26 mouse cellular contexts compared by ENCODE assay signal in the genomic region with DNA sequence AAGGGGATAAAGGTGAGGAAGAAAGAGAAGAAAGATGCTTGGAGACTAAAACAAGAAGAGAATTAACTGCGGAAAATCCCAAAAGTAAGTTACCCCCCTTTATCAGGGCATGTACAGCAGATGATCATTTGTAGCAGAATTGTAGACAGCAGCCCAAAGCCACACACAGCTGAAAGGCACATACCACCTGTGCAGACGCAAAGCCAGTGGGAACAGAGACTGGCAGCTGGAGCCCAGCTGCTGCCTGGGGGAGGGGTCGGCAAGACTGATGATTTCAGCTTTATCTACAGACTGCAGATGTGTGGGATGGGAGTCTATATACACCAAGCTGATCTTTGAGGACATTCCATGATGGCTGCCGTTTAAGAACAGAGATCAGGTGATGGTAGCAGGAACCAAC. TPM values are rescaled to one million over a fixed set of nuclear protein-coding genes. Genes with fewer than 3 reads are reported as not detected.
DNase-seq lines count a peak whose midpoint lies in the region; TF ChIP-seq lines count a peak whose summit lies in the region.
"Had no signal": no experiment of that assay in that cellular context is flagged by ENCODE, and none has a peak within 500 bp of the region (broad histone marks: within the 10 kb centered on the region; RNA-seq: fewer than 3 reads in every experiment).

No protein-coding gene starts in this region.

- DNase-seq in embryo, embryonic 11.5 days (ENCODE audit: low read depth, low spot score), result peak; percentile 5
- no peak for DNase-seq in embryo, embryonic 9.5 days (ENCODE audit: extremely low spot score)
- DNase-seq in thymus, adult 2 months, result peak; percentile 3
- no peak for DNase-seq in thymus, postnatal 10 days (ENCODE audit: low spot score in 2 of 2)
- DNase-seq in embryonic facial prominence, embryonic 10.5 days (ENCODE audit: low spot score), result peak; percentile 27
- no peak for DNase-seq in left cerebral cortex, postnatal 10 days (ENCODE audit: extremely low spot score in 1 of 2, low spot score in 2 of 2)
- DNase-seq: adrenal gland, adult 2 months; adrenal gland, postnatal 36 days; B cell, adult 2 months; cerebellum, adult 9-10 months; heart, postnatal 10 days; kidney, postnatal 14 days; liver, embryonic 13.5 days; lung, adult 18-20 months; lung, postnatal 4 days; right cerebral cortex, postnatal 25 days had no signal

- no peaks in the 10 kb centered on the region; the same call in 1 of the 2 replicates for H3K27me3 ChIP-seq in thymus, adult 2 months (ENCODE audit: control insufficient read depth, insufficient read depth, low read length)
- peaks cover 45% of the 10 kb centered on the region for H3K27me3 ChIP-seq in embryonic facial prominence, embryonic 10.5 days (replicated peaks; ENCODE audit: low read depth, poor library complexity, severe bottlenecking)
- no peaks in the 10 kb centered on the region for H3K27me3 ChIP-seq in myocyte (ENCODE audit: control insufficient read depth, insufficient read depth, insufficient read length)
- H3K27me3 ChIP-seq: forebrain, embryonic 15.5 days had no signal

- no peak overlapping the region for H3ac ChIP-seq in myocyte (ENCODE audit: control insufficient read depth, insufficient read length)

- WGBS in thymus, adult 2 months, result 49% methylated on average over 4 of the region's 4 CpGs
- 71% methylated on average over 4 of the region's 4 CpGs for WGBS in embryonic facial prominence, embryonic 10.5 days

- TF ChIP-seq POLR2A in thymus, adult 2 months (IDR thresholded peaks at IDR 0.05; ENCODE audit: control insufficient read depth, extremely low read depth, insufficient read depth, low read length, poor library complexity), result no peak
- TF ChIP-seq POLR2A in myocyte (IDR thresholded peaks at IDR 0.05; ENCODE audit: insufficient read length, low read depth), result no peak

- intact Hi-C loops in left cerebral cortex, postnatal 10 days (cut with DNase I), result no loop called here

- H3K4me2 ChIP-seq in myocyte (ENCODE audit: low read depth), result no peak overlapping the region
- H3K4me2 ChIP-seq: embryonic facial prominence, embryonic 12.5 days; heart, embryonic 13.5 days; limb, embryonic 15.5 days; liver, embryonic 13.5 days; midbrain, embryonic 13.5 days; stomach, embryonic 15.5 days had no signal

- H3K27ac ChIP-seq in thymus, adult 2 months (ENCODE audit: control insufficient read depth, insufficient read depth, low read length), result no peak overlapping the region
- no peak overlapping the region for H3K27ac ChIP-seq in embryonic facial prominence, embryonic 10.5 days (replicated peaks)
- H3K27ac ChIP-seq: embryonic facial prominence, embryonic 12.5 days; forebrain, embryonic 10.5 days; forebrain, embryonic 15.5 days; heart, embryonic 13.5 days; limb, embryonic 10.5 days; limb, embryonic 15.5 days; liver, embryonic 13.5 days; midbrain, embryonic 13.5 days; stomach, embryonic 15.5 days had no signal

- H3K36me3 ChIP-seq in thymus, adult 2 months (ENCODE audit: control insufficient read depth, insufficient read depth, low read length), result no peaks in the 10 kb centered on the region
- H3K36me3 ChIP-seq in embryonic facial prominence, embryonic 10.5 days (replicated peaks), result no peaks in the 10 kb centered on the region
- H3K36me3 ChIP-seq in myocyte (ENCODE audit: control insufficient read depth, insufficient read depth), result no peaks in the 10 kb centered on the region
- H3K36me3 ChIP-seq: embryonic facial prominence, embryonic 12.5 days; forebrain, embryonic 10.5 days; forebrain, embryonic 15.5 days; heart, embryonic 13.5 days; limb, embryonic 10.5 days; limb, embryonic 15.5 days; liver, embryonic 13.5 days; midbrain, embryonic 13.5 days; stomach, embryonic 15.5 days had no signal

- TF ChIP-seq CTCF in thymus, adult 2 months (IDR thresholded peaks at IDR 0.05; ENCODE audit: borderline replicate concordance, control insufficient read depth, extremely low read depth, insufficient read depth, low read length, poor library complexity), result no peak

- H3K79me2 ChIP-seq in myocyte (ENCODE audit: control insufficient read depth, insufficient read depth), result no peaks in the 10 kb centered on the region

- no peak overlapping the region for H3K4me3 ChIP-seq in thymus, adult 2 months (ENCODE audit: control insufficient read depth, insufficient read depth, low read length)
- H3K4me3 ChIP-seq in embryonic facial prominence, embryonic 10.5 days, result no peak overlapping the region
- no peak overlapping the region for H3K4me3 ChIP-seq in myocyte
- H3K4me3 ChIP-seq: embryonic facial prominence, embryonic 12.5 days; forebrain, embryonic 10.5 days; forebrain, embryonic 15.5 days; heart, embryonic 13.5 days; limb, embryonic 10.5 days; limb, embryonic 15.5 days; liver, embryonic 13.5 days; megakaryocyte, embryonic 14.5 days; midbrain, embryonic 13.5 days; stomach, embryonic 15.5 days had no signal

- no peaks in the 10 kb centered on the region for H3K9me3 ChIP-seq in embryonic facial prominence, embryonic 10.5 days
- H3K9me3 ChIP-seq: embryonic facial prominence, embryonic 12.5 days; forebrain, embryonic 10.5 days; forebrain, embryonic 15.5 days; heart, embryonic 13.5 days; limb, embryonic 10.5 days; limb, embryonic 15.5 days; liver, embryonic 13.5 days; megakaryocyte, embryonic 14.5 days; midbrain, embryonic 13.5 days; stomach, embryonic 15.5 days had no signal

- H3K4me1 ChIP-seq in thymus, adult 2 months (replicated peaks; ENCODE audit: control insufficient read depth, insufficient read depth, low read length), result no peaks in the 10 kb centered on the region
- peaks cover 15% of the 10 kb centered on the region for H3K4me1 ChIP-seq in embryonic facial prominence, embryonic 10.5 days
- H3K4me1 ChIP-seq: embryonic facial prominence, embryonic 12.5 days; liver, embryonic 13.5 days had no signal

TF ChIP-seq in myocyte, 11 proteins besides CTCF, POLR2A, EP300 and RAD21:
- TF ChIP-seq USF1 (IDR thresholded peaks at IDR 0.05; ENCODE audit: low read depth) (no peak), TCF12 (IDR thresholded peaks at IDR 0.05; ENCODE audit: insufficient read depth, poor library complexity, severe bottlenecking) (peak; percentile 93), MYOD1 (IDR thresholded peaks at IDR 0.05; ENCODE audit: control insufficient read depth in 1 of 3, insufficient read length in 2 of 3, low read depth in 2 of 3) (peak; percentile 70 to 98 (median 97)), E2F4 (IDR thresholded peaks at IDR 0.05; ENCODE audit: insufficient read depth) (no peak), MAX (IDR thresholded peaks at IDR 0.05; ENCODE audit: low read depth) (no peak), MYOG (IDR thresholded peaks at IDR 0.05; ENCODE audit: control insufficient read depth in 1 of 3, insufficient read depth in 1 of 3, insufficient read length in 2 of 3, low read depth in 2 of 3) (peak; percentile 86 to 98 (median 97)), TCF3 (IDR thresholded peaks at IDR 0.05; ENCODE audit: insufficient read length, low read depth) (peak; percentile 93), REST (IDR thresholded peaks at IDR 0.05; ENCODE audit: insufficient read depth, insufficient read length) (no peak)

RNA-seq across cellular contexts. Expression of a gene that starts 2.5 kb away (rescaled TPM):
- polyA plus RNA-seq in thymus, adult 2 months (2012; rRNA removed), result 33.3 and 43.0 TPM in 2 replicates
- polyA plus RNA-seq in embryonic facial prominence, embryonic 10.5 days (2016; fragmentation: Nextera tagmentation; extraction: Ambion mirVana), result 2.4 and 3.0 TPM in 2 replicates
- polyA plus RNA-seq in myocyte (2012; fragmentation: generic; extraction: Trizol), result 33.9 TPM
- total RNA-seq in left cerebral cortex, postnatal 10 days (2021), result 100 to 1,000 TPM; 128 to 136 TPM

Comparison
In these comparisons a context has a peak if more than half of its experiments do, and no peak if none do; other contexts are left out.
1. DNase-seq: peak in embryo, embryonic 11.5 days (single experiment), thymus, adult 2 months (single experiment) and embryonic facial prominence, embryonic 10.5 days (single experiment); none in embryo, embryonic 9.5 days (single experiment), thymus, postnatal 10 days (0 of 2) and left cerebral cortex, postnatal 10 days (0 of 2).